Mouse (Mus musculus) adrenal gland, adult 18-20 months (tissue): Measurements from ENCODE around the gene Palld. TPM values are rescaled to one million over a fixed set of nuclear protein-coding genes. Genes with fewer than 3 reads are reported as not detected.
A peak's percentile ranks its signal among the peaks of the same experiment; 100 is the strongest.

Source experiments
- DNase-seq, 2 experiments: peaks; one replicate each; pipeline ENCODE4 v3.0.0; 2021 to 2022; ENCODE audit warnings: low spot score in 2 of 2
- total RNA-seq, 2 experiments: library from RNA; stranded (reverse); gene quantifications; 1 replicate in 1 of 2; 2 replicates in 1 of 2; pipeline ENCODE4 v1.2.3; 2021

The Palld gene
- total RNA-seq, 2 experiments from 2014 or later: 31.9 to 45.7 TPM

DNA sequence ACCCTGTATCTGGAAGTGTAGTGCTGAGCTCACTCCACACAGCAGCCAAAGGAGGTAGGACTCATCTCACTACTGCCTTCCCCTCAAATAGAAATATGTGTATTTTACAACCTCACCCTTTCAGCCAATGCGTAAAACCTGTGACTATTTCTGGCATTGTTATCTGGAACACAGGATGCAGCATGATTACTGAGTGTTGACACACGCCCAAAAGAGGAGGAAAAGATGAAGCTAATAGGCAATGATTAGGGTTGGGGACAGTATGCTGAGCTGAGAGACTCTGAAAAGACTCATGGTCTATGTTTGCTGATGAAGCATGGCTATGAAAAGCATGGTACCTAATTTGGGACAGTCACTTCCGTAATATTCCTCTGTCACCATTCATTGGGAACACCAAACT is 124.3 kb downstream of the Palld start:
- DNase-seq: no peak

DNA sequence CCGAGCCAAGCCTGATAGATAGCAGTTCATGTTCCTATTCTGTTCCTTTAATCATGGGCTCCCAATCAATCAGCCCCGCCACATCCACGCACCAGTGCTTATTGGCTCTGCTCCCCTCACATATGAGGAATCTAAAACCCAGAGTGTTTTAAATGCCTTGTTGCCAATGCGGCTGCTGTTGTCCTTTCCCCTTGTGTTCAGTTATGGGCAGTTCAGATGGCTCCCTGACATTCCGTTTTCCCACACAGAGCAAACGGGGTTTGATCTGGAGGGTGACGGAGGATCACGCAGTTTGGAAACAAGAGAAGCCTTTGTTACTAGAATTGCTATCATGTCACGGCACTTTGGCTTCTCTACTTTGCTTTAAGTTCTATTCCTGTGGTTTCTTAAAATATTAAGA is 125.9 kb downstream of the Palld start:
- no peak for DNase-seq

DNA sequence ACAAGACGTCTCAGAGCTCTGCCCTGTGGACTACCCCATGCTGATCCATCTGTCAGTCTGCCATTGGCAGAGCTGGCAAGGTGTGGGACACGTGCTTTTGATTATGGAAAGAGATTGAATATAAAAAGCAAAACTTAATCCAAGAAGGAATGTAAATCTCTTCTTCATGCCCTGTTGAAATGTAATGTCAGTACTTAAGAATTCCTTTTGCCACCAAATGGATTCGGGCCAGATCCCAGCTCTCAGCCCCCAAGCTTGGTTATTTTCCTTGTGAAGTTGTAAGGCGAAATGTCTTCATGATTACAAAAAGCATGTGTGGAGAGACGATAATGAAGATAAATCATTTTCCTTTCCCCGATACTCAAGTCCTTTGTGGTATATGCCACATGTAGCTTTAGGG is 126.6 kb downstream of the Palld start:
- no peak for DNase-seq

DNA sequence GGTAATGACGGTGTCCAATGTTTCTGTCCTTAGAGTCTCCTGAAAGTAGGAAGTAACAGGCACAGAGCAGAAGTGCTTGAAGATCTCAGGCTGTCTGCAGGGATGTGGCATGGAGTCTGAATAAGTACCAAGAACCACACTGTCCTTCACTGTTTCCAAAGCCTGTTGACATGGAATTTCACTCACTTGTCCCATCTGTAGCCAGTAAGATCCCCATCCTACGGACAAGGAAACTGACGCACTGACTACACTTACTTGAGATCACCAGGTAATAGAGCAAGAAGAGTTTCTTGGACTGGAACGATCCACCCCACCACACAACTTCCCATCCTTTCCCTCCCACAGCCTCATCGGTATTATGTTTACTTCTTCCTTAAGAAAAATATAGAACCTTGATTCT is 128.3 kb downstream of the Palld start:
- DNase-seq: no peak

DNA sequence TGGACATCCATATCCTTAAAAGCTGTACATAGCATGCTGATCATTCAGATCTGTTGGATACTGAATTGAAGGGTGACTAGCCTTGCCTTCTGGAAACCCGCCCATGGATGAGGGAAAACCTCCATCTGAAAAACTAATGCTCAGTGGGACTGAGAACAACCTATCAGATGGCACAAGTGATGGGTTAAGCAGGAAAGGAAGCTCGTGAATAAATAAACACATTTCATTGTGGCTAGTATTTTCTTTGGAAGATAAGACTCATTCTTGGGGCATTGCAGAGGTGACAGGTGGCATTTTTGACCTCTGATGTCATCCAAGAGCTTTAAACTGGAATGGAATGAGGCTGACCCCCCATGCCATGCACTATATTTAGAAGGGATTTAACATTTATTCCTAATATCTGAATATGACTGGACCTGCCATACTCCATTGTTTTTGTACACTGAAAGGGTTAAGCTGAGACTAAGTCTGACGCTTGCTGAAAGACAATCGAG is 128.8 kb downstream of the Palld start:
- no peak for DNase-seq

DNA sequence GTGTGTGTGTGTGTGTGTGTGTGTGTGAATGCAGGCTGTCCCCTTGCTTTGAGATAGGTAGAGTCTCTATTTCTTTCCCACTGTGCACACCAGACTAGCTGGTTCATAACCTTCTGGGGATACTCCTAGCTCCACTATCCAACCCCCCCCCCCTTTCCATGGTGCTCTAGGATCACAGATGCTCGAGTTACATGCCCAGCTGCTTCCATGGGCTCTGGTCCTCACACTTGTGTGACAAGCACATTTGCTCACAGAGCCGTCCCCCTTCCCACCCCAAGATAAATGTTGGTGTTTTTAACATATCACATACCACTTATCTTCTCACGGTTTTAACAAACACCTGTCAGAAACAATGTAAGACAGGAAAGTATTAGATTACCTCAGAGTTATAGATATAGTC is 131.2 kb downstream of the Palld start:
- no peak for DNase-seq

DNA sequence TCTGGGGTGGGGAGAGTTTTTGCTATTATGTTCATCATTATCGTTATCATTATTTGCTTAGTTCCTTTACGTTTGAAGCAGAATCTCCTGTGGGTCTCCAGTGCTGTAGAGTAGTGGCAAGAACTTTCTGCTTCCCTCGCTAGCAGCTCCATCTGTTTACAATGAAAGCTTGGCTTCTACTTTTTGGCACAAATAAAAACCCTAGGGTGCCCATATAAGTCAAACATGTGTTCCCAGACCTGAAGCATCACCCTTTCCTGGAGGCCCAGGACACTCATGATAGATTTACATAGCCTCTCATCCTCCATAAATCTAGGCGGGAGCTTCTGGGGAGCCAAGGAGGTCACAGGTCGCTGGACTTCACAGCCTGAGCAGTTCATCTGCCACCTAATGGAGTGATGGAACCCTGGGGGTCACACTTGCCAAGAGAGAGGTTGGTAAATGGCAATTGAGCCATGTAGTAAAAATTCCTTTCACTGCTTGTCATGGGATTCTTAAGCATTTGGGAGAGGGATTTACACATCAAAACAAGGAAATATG is 133.1 kb downstream of the Palld start:
- DNase-seq: no peak

DNA sequence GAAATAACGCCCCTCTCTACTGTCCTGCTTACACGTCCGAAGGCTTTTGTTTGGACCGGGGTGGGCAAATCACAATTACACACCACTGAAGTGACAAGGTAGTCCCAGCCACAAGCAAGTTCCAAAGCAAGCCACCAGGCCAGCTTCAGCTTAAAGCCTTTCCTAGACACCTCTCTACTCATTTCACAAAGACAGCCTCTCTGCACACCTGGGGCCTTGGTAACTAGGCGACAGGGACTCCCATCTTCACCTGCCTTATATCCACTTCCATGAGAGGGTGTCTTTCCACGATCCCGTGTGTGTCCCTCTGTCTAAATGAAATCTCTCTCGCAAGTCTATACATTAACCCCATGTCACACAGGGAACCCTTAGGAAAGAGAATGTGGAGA is 142.3 kb downstream of the Palld start:
- DNase-seq: no peak

DNA sequence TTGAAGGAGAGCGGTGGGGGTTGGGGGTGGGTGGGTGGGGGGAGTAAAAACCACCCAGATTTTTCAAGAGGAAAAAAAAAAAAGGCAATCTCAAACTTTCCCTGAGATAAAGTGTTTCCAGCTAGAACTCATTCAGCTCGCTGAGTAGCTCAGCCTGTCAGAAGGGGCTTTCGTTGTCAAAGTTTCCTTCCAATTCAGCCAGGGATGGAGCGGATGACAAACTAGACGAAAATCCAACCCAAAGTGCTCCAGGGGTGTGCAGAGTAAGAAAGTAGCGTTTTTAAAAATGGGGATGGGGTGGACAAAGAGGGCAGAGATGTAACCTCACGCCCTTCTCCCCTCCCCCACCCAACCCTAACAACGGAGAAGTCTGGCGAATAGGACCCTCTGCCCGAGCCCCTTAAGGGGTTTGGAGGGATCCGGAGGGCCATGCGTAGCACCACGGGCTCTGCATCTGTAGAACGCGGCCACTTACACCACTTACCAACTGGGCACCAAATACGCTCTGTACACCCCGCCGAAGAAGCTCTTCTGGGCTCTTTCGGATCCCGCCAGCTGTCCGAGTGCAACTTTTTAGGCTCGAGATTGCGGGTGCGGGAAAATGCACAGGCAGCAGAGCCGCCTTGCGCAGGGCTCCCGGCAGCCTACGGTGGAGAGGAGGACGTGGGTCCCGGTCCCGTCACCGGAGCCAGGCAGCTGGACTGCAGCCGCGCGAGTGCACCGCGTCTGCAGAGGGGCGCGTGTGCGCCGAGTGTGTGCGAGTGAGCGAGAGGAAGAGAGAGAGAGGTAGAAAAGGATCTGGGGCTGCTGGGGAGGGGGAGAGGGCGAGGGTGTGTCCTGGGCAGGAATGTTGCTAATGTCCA is 142.9 kb downstream of the Palld start:
- peak; percentile 25 to 37 for DNase-seq

DNA sequence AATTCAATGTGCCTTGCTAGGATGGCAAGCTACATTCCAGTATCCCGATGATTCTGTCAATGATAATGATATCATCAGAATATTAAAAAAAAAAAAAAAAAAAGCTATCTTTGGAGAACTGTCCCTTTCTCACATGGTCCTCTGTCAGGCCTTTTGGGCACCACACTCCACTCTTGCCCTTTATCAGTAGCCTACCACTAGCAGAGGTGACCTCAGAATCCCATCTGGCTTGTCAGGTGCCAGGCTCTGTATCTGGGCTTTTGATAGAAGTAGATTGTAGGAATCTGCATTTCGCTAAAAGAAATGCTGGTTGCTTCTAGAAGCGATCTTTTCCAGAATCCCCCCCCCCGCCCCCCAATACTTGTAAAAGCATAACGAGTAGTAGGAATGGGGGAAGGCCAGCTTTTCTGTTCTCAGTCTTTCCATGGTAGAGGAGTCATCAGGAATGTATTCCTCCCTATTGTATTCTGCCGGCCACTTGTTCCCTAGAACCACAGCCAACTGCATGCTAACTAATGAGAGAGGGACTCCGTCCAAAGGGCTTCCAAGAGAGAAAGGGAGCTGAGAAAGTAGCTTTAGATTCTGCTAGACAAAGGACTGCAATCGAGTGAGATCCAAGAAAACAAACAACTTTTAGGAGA is 143.7 kb downstream of the Palld start:
- DNase-seq: no peak

DNA sequence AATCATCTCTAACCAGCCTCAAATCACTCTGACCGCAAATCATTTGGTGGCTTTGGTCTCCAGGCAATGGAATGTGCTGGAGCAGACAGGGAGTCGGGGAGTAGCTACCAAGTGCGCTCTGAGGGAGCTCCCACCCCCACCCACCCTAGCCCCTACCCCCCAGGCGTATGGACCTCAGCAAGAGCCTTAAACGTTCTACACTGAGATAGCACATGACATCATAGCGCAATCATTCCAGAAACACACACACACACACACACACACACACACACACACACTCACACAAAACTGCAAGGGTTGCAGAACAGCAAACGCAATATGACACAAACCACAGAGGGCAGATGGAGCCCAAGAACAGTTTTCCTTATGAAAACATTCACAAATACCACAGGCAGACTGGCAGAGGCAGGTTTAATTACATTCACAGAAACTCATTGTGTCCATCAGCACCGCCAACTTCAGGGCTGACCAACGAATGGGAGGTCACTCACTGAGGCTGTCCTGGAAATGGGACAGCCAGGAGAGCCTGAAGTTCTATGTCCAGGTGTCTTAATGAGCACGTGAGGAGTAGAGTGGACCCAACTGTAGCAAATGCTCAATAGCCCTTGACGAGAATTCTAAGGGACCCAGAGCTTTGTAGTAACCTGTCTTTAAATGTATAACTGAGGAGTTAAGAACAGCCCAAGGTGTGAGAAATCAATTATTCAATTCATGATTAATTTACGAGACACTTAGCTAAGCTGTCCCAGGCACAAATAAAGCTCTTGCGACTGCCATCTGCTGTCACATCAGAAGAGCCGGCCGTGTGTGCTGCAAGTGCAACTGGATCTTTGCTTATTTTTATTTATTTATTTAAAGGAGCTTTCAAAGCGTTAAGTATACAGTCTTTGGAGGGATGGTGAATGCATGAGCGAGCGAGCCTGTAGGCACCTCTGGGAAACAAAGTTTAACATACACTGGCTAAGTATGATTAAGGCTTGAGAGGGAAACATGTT is 145.2 kb downstream of the Palld start:
- no peak for DNase-seq

DNA sequence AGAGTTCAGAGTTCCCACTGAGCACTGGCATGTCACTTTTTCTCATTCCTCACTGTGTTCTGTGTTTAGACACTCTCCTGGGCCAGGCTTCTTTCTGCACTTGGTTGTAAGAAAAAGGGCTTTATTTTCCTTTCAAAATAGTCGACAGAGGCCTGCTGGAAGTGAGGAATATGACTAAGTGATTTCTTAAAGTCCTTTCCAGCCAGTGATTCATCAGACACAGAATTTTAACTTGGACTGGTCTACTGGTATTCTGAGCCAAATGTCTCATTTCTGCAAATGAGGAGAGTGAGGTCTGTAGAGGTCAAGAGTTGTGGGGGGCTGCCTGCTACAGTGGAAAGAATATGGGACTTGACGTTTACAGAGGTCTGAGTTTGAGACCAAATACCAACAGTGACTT is 147.3 kb downstream of the Palld start:
- no peak for DNase-seq

DNA sequence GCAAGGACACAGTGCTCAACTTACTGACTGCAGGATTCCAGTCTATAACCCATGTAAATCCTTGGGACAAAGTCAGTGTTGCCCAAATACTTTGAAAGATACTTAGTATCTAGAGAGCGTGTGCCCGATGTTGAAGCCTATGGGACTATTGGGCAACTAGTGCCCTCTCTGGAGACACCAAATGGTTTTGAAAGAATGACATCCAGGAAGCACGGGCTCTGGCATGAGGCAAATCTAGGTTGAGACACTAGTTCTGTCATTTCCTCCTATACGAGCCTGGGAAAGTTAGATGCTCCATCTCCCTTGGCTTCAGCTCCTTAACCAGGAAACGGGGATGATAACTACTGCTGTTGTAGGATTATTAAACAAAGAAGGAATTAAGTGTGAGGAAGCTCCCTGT is 155.4 kb downstream of the Palld start:
- DNase-seq: no peak

DNA sequence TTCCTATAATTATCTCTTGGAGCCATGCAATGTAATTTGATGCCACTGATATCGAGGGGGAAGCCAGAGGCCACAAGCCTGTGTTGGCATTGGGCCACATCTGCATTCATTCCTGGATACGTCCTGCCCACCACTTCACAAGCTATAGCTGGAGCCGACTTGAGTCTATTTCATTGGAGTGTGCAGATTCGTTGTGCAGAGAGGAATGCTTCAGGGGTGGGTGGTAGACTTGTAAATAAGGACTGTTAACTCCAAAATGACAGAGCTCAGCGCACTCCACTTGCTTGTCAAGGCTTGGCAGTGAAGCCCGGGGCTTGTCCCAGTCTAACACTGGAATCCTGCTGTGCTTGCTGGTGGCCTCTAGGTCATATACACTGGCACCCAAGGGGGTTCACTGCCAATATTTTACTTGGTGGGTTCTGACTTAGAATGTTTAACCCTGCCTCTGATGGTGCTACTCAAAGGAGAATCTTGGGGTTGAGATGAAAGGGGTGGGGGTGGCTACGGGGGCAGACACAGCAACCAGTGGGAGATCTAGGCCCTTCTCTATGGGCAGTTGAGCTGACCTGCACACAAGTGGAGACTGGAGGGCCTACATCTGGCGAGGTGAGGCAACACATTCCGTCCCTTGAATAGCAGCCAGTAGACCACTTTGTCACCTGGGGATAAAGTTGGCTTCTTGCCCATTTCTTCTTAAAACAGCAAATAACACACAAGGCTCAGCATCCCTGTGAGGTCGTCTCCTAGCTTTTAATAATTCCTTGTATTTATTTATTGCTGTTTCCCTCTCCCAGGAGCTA is 157.1 kb downstream of the Palld start:
- no peak for DNase-seq

DNA sequence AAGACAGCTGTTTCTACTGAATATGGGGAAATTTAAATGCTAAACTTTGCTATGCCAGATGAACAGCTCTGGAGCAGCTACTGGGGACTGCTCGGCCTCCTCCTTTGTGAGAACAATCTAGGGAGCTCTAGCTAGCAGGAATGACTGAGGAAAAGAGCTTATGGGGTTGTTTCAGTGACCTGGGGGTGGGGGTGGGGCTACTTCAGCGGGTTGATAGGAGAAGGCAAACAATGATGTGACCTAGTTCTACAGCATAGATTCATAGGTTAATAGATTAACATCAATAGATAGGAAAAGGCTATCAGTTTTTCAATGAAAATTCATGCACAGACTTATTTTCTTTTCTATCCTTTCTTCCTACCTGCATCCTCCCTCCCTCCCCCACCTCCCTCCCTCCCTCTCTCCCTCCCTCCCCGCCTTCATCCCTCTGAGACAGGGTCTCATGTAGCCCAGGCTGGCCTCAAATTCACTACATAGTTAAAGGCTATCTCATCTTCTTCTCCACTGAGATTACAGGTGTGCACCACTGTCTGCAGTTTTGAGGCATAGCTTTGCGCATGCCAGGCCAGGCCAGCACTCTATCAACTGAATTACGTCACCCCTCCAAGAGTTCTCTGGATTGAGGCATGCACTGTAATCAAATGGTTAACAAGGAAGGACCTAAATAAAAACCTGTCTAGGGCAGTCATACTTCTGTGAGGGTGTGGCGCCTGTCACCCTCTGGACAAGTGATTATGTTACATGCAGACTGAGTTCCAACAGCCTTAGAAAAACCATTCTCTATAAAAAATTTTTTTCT is 158.5 kb downstream of the Palld start:
- DNase-seq: no peak

DNA sequence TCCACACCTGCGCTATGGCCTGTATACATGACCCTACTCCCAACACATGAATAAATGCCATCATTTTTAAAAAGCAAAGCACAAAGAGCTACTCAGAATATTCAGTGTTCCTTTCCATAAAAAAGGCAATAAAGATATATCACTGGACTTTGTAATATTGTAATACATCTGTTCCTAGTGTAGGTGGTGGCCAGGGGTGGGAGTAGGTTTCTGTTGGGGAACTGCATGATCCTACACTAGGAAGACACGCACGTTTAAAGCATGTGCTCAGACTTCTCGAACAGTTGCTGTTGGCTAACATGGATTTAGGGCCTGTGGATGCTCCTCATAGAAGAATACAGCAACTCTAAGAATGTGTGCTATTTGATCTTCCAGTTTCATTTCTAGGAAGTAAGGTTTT is 165.0 kb downstream of the Palld start:
- no peak for DNase-seq

DNA sequence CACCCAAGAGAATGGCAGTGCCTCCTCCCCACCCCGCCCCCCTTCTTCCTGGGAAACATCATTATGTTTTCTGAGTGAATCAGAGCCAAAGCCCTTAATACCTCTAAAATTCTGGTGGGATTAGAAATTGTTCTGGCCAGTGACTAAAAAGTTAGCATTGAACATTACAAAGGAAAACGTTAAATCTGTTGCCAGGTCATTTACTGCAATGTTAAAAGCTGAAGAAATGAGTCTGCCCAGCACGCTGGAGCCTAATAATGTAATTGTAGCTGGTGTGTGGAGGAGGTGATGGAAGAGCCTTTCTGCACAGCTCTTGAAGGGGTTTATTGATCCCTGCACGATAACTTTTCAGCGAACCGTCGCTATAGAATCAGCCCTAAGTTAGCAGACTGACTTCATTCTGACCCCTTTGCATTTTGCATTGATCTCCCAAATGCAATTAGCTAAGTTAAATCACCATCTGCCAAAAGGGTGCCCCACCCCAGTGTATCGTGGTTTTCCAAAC is 165.7 kb downstream of the Palld start:
- DNase-seq: no peak

DNA sequence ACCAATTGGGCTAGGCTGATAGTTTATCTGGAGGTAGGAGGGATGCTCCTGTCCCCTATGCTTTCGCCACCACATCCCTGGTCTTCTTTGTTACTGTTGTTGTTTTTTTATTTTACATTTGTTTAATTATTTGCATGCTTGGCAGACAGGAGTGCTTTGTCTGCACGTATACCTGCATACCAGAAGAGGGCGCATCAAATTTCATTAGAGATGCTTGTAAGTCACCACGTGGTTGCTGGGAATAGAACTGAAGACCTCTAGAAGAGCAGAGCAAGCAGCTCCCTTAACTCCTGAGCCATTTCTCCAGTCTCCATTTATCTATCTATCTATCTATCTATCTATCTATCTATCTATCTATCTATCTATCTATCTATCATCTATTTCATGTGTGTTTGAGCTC is 166.4 kb downstream of the Palld start:
- no peak for DNase-seq

DNA sequence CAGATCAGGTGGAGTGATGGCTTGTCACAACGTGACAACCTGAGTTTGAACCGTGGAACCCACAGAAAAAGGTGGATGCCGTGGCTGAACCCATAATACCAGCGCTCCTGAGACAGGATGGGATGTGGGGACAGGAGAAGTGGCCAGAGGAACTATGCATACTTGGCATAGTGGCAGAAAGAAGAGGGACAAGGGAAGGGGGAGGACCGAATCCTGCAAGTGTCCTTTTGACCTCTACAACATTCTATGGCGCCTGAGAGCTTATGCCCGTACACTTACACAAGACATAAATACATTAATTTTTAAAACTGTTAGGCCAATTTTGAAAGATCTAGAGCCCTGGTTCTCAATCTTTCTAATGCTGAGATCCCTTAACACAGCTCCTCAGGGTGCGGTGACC is 168.3 kb downstream of the Palld start:
- no peak for DNase-seq
